Mouse (Mus musculus): ENCODE data around the gene Trpm1.

- no peak for TF ChIP-seq CTCF (IDR thresholded peaks at IDR 0.05; ENCODE audit: low read depth, low read length)
- TF ChIP-seq POLR2AphosphoS5 (IDR thresholded peaks at IDR 0.05; ENCODE audit: insufficient replicate concordance, low read depth, low read length) = no peak
- TF ChIP-seq GATA1 (IDR thresholded peaks at IDR 0.05; ENCODE audit: borderline replicate concordance, low read length) = no peak
- TF ChIP-seq TAL1 (conservative IDR thresholded peaks at IDR 0.05; ENCODE audit: low read depth, low read length) = no peak
Observed at GRCm38 (mm10) chr7:64185203-64185931, 31.7 kb downstream of the Trpm1 start.
